Mouse (Mus musculus) small intestine, adult 2 months (tissue): Measurements from ENCODE around the gene Ube2l3. TPM values are rescaled to one million over a fixed set of nuclear protein-coding genes. Genes with fewer than 3 reads are reported as not detected.
A peak's percentile ranks its signal among the peaks of the same experiment; 100 is the strongest.

Experiments
- H3K27ac ChIP-seq: fragments of 200-500 bp; 2 replicates; pipeline ENCODE4 v1.5.1; 2012; ENCODE audit warnings: low read depth, low read length, control low read depth, inconsistent platforms; ENCODE audit not compliant: insufficient read depth
- H3K27me3 ChIP-seq: fragments of 200-500 bp; 2 replicates; pipeline ENCODE4 v1.6.1; 2012; ENCODE audit warnings: mild to moderate bottlenecking, moderate library complexity, low read length, inconsistent platforms; ENCODE audit not compliant: control insufficient read depth, insufficient read depth
- H3K36me3 ChIP-seq: fragments of 200-500 bp; 2 replicates; pipeline ENCODE4 v1.6.1; 2012; ENCODE audit warnings: mild to moderate bottlenecking, low read length, control low read depth, inconsistent platforms; ENCODE audit not compliant: control insufficient read depth, insufficient read depth
- H3K4me1 ChIP-seq: fragments of 200-500 bp; 2 replicates; pipeline ENCODE4 v1.6.1; 2012; ENCODE audit warnings: low read length, inconsistent platforms, mixed read lengths; ENCODE audit not compliant: control insufficient read depth, insufficient read depth, insufficient read length
- H3K4me3 ChIP-seq: fragments of 200-500 bp; 2 replicates; pipeline ENCODE4 v1.5.1; 2012; ENCODE audit warnings: low read depth, mild to moderate bottlenecking, control low read depth, inconsistent platforms, low read length, moderate library complexity
- CTCF ChIP-seq: fragments of 200-500 bp; IDR thresholded peaks from 2 replicates; pipeline ENCODE4 v1.5.1; 2012; ENCODE audit warnings: low read depth, mild to moderate bottlenecking, control low read depth, inconsistent platforms, low read length, moderate library complexity, mixed read lengths; ENCODE audit not compliant: insufficient replicate concordance, insufficient read length; ENCODE audit errors: extremely low read depth
- POLR2A ChIP-seq: fragments of 200-500 bp; IDR thresholded peaks from 2 replicates; pipeline ENCODE4 v1.6.1; 2012; ENCODE audit warnings: low read depth, mild to moderate bottlenecking, control low read depth, inconsistent platforms, low read length, moderate library complexity
- WGBS: fragments of 180-500 bp; shearing (Covaris S2); methylation state at CpG from one replicate; pipeline ENCODE4 v1.1.7; 2018; 5-methylcytosine and 5-hydroxymethylcytosine counted together
- polyA plus RNA-seq: library from polyadenylated mRNA; depleted of rRNA; stranded (reverse); fragments of >200 nt; gene quantifications from 2 replicates; pipeline ENCODE4 v1.2.3, GENCODE M21; 2012

The Ube2l3 gene
- polyA plus RNA-seq, 1 experiment = 62.7 TPM

DNA sequence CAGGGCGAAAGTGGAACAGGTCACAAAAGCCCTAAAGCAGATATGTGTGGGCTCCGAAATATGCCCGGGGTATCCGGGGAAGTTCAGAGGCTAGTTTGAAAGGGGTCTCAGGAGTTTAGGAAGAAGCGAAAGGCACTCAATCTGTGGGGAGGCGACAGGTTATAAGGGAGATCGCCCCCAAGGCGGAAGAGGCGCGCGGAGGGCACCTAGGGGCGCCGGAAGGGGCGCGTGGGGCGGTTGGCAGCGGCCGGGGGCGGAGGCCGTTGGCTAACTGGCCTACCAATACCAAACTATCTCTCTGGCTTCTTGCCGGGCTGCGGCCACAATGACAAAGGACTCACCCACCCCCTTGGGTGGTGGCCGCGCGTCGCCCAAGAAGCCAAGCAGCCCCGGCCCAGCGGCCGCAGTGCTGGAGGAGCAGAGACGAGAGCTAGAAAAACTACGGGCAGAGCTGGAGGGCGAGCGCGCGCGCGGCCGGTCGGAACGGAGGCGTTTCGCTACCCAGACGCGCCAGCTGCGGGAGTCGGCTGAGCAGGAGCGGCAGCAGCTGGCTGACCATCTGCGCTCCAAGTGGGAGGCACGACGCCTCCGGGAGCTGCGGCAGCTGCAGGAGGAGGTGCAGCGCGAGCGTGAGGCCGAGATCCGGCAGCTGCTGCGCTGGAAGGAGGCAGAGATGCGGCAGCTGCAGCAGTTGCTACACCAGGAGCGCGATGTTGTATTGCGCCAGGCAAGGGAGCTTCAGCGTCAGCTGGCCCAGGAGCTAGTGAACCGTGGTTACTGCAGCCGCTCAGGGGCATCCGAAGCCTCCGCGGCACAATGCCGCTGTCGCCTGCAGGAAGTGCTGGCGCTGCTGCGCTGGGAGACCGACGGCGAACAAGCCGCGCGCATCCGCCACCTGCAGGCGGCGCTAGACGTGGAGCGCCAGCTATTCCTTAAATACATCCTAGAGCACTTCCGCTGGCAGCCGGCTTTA, 6.2 kb upstream of the Ube2l3 start, which contains the start of gene Rimbp3:
Rimbp3 (plus strand) TSS at position 215 of the 973 bp plus-strand sequence.
- under 1% methylated on average over 85 of the region's 85 CpGs for WGBS
- peak within 1 kb of the TSS; percentile 77 for H3K4me3 ChIP-seq
- TF ChIP-seq POLR2A = no peak
- peak; percentile 85 for TF ChIP-seq CTCF
- H3K27ac ChIP-seq = no peak within 1 kb of the TSS
- H3K36me3 ChIP-seq = no peaks in the 10 kb centered on the region
- H3K27me3 ChIP-seq = no peaks in the 10 kb centered on the region; the same call in 1 of the 2 replicates
- peaks cover 8% of the 10 kb centered on the region for H3K4me1 ChIP-seq

GRCm38 (mm10) chr16:17204990-17205389, 2.5 kb upstream of the Ube2l3 start:
- Histone ChIP-seq H3K4me1 (peaks cover 4% of the 10 kb centered on the region; the same call in 1 of the 2 replicates), H3K27ac (no peak overlapping the region), H3K36me3 (no peaks in the 10 kb centered on the region), H3K27me3 (no peaks in the 10 kb centered on the region; the same call in 1 of the 2 replicates), H3K4me3 (no peak overlapping the region)
- WGBS = 2% methylated on average over 6 of the region's 6 CpGs
- TF ChIP-seq CTCF (peak; percentile 51; the same call in 1 of the 2 replicates), POLR2A (no peak)

DNA sequence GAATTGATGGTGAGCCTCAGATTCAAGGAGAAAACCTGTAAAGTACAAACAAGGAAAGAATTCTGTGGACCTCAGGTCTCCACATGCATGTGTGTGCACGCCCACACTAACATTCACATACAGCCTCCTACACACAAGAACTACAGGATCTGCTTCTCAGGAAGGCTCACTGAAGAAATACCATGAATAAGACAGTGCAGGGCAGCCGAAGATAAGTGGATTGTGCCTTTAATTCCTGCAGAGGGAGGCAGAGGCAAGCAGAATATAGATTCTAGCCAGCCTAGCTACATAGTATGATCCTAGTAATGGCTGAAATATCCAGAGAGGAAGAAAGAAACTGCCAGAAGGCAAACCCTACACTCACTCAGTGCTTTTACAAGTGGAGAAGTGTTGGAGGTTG, 472 bp downstream of the Ube2l3 start:
- WGBS = 53% methylated on average over 2 of the region's 2 CpGs
- H3K36me3 ChIP-seq = peaks cover 2% of the 10 kb centered on the region; the same call in 1 of the 2 replicates
- no peaks in the 10 kb centered on the region for H3K27me3 ChIP-seq
- H3K4me3 ChIP-seq = no peak overlapping the region
- no peak for TF ChIP-seq POLR2A
- no peak for TF ChIP-seq CTCF
- H3K27ac ChIP-seq = no peak overlapping the region
- H3K4me1 ChIP-seq = peaks cover 2% of the 10 kb centered on the region

DNA sequence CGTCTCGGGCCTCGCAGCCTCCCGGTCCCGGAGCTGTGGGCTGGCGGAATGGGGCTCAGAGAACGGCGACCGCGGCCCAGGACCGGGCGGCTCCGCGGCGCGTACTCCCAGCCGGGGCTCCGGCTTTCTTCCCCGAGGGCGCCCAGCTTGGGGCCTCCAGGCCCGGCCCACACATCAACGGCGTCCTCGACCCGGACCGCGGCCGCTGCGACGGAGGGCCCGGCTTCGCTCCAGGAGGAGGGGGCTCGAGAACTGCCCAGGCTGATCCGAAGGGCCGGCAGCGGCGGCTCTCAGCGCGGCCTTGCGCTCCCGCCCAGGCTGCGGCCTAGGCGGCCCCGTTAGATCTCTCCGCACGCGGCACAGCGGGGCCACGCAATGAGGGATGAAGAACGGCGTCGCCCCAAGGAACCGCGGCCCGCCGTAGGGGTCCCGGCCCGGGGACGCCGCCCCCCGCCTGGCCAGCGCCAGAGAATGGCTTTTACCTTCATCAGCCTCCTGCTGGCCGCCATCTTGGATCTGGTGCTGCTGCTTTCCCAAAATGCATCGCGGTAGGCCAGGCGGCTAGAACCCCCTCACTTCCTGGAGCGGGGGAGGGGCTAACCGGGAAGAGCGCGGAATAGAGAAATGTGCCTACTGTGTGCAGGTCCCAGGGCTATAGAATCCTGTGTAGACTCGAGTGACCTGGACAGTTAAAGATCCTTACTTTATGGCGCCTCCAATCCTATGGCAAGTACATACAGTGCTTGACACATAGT, 1.3 kb downstream of the Ube2l3 start:
- peak; percentile 80 for TF ChIP-seq POLR2A
- no peak for TF ChIP-seq CTCF
- peaks cover 2% of the 10 kb centered on the region for H3K4me1 ChIP-seq
- H3K4me3 ChIP-seq = peak overlapping the region; percentile 95
- peaks cover 2% of the 10 kb centered on the region; the same call in 1 of the 2 replicates for H3K36me3 ChIP-seq
- H3K27me3 ChIP-seq = no peaks in the 10 kb centered on the region
- WGBS = 1% methylated on average over 72 of the region's 72 CpGs
- peak overlapping the region; percentile 63 for H3K27ac ChIP-seq

GRCm38 (mm10) chr16:17200121-17200952, 2.1 kb downstream of the Ube2l3 start:
- Histone ChIP-seq H3K27me3 (no peaks in the 10 kb centered on the region), H3K27ac (peak overlapping the region; percentile 63), H3K4me1 (peaks cover 2% of the 10 kb centered on the region), H3K4me3 (peak overlapping the region; percentile 95), H3K36me3 (peaks cover 2% of the 10 kb centered on the region; the same call in 1 of the 2 replicates)
- TF ChIP-seq POLR2A (no peak), CTCF (no peak)
- WGBS = 1% methylated on average over 24 of the region's 24 CpGs

DNA sequence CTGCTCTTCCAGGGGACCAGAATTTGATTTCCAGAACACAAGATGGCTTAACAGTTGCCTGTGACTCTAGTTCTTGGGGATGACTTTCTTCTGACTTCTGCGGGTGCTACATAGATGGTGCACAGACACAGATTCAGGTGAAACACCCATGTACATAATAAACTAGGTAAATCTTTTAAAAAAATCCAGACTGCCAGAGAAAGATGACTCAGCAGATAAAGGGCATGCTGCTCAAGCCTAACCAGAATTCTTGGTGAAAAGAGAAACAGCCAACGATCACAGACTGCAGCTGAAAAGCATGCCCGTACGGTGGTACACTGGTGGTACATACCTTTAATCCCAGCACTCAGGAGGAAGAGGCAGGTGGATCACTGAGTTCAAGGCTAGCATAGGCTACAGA, 8.6 kb downstream of the Ube2l3 start:
- Histone ChIP-seq H3K27ac (no peak overlapping the region), H3K4me1 (peaks cover 2% of the 10 kb centered on the region; the same call in 1 of the 2 replicates), H3K27me3 (no peaks in the 10 kb centered on the region), H3K36me3 (peaks cover 4% of the 10 kb centered on the region), H3K4me3 (no peak overlapping the region)
- TF ChIP-seq CTCF (no peak), POLR2A (no peak)
- 80% methylated on average over 4 of the region's 4 CpGs for WGBS
